Mouse (Mus musculus) limb, embryonic 10.5 days (tissue): ENCODE measurements around the gene P4hb. TPM values are rescaled to one million over a fixed set of nuclear protein-coding genes. Genes with fewer than 3 reads are reported as not detected.
"Not testable (repeated sequence)": the region's sequence is repeated elsewhere in the genome, so short reads cannot be mapped to it uniquely, and the experiment has no call there.

Source experiments
- DNase-seq: peaks from one replicate; pipeline ENCODE4 v3.0.0-alpha.2; 2017; ENCODE audit warnings: low spot score
- H3K27ac ChIP-seq: fragments of 300-500 bp; sonication (generic); 2 replicates; pipeline ENCODE4 v1.5.1; 2016; ENCODE audit warnings: mild to moderate bottlenecking
- H3K27me3 ChIP-seq: fragments of 300-500 bp; sonication (generic); 2 replicates; pipeline ENCODE4 v1.6.1; 2016; ENCODE audit warnings: low read depth, mild to moderate bottlenecking; ENCODE audit not compliant: poor library complexity, severe bottlenecking
- H3K36me3 ChIP-seq: fragments of 300-500 bp; sonication (generic); 2 replicates; pipeline ENCODE4 v1.6.1; 2016; ENCODE audit warnings: mild to moderate bottlenecking, moderate library complexity
- H3K4me1 ChIP-seq: fragments of 300-500 bp; sonication (generic); 2 replicates; pipeline ENCODE4 v1.6.1; 2016
- H3K4me3 ChIP-seq: fragments of 300-500 bp; sonication (generic); 2 replicates; pipeline ENCODE4 v1.5.1; 2016; ENCODE audit warnings: mild to moderate bottlenecking, moderate library complexity
- H3K9me3 ChIP-seq: fragments of 300-500 bp; sonication (generic); replicated peaks from 2 replicates; pipeline ENCODE4 v1.6.1; 2016; ENCODE audit warnings: mild to moderate bottlenecking
- WGBS: fragments of 180-500 bp; shearing (Covaris S2); methylation state at CpG from one replicate; pipeline ENCODE4 v1.1.7; 2016; 5-methylcytosine and 5-hydroxymethylcytosine counted together
- polyA plus RNA-seq: library from polyadenylated mRNA; unstranded; fragments of >200 nt; fragmentation: Nextera tagmentation; extraction: Ambion mirVana; gene quantifications from 2 replicates; pipeline ENCODE4 v1.2.1, GENCODE M21; 2016

Gene P4hb
- polyA plus RNA-seq, 1 experiment from 2014 or later = 656 TPM

GRCm38 (mm10) chr11:120575940-120576339 lies 2.9 kb upstream of the P4hb start:
- no peaks in the 10 kb centered on the region for H3K9me3 ChIP-seq

GRCm38 (mm10) chr11:120575046-120575445 lies 2.0 kb upstream of the P4hb start:
- 0 out of 2 replicates have a peak overlapping the region, but pooled peaks have one; percentile 100 for H3K4me3 ChIP-seq
- no peaks in the 10 kb centered on the region for H3K27me3 ChIP-seq
- DNase-seq = no peak
- WGBS = 86% methylated on average over 2 of the region's 2 CpGs
- H3K27ac ChIP-seq = no peak overlapping the region
- peaks cover 45% of the 10 kb centered on the region for H3K4me1 ChIP-seq
- no peaks in the 10 kb centered on the region for H3K9me3 ChIP-seq
- H3K36me3 ChIP-seq = peaks cover 55% of the 10 kb centered on the region

More at GRCm38 (mm10) chr11:120575940-120576339, 2.9 kb upstream of the P4hb start:
- no peak overlapping the region for H3K4me3 ChIP-seq
- DNase-seq = no peak
- H3K36me3 ChIP-seq = peaks cover 48% of the 10 kb centered on the region
- H3K27me3 ChIP-seq = no peaks in the 10 kb centered on the region
- no peak overlapping the region for H3K27ac ChIP-seq
- H3K4me1 ChIP-seq = peaks cover 52% of the 10 kb centered on the region

- Histone ChIP-seq H3K4me3 (peak overlapping the region; percentile 100), H3K27me3 (no peaks in the 10 kb centered on the region), H3K9me3 (no peaks in the 10 kb centered on the region), H3K36me3 (peaks cover 55% of the 10 kb centered on the region), H3K4me1 (peaks cover 37% of the 10 kb centered on the region), H3K27ac (peak overlapping the region; percentile 94)
- DNase-seq = no peak
- WGBS = 62% methylated on average over 5 of the region's 5 CpGs
Measured at GRCm38 (mm10) chr11:120574278-120574600, 1.2 kb upstream of the P4hb start.

DNA sequence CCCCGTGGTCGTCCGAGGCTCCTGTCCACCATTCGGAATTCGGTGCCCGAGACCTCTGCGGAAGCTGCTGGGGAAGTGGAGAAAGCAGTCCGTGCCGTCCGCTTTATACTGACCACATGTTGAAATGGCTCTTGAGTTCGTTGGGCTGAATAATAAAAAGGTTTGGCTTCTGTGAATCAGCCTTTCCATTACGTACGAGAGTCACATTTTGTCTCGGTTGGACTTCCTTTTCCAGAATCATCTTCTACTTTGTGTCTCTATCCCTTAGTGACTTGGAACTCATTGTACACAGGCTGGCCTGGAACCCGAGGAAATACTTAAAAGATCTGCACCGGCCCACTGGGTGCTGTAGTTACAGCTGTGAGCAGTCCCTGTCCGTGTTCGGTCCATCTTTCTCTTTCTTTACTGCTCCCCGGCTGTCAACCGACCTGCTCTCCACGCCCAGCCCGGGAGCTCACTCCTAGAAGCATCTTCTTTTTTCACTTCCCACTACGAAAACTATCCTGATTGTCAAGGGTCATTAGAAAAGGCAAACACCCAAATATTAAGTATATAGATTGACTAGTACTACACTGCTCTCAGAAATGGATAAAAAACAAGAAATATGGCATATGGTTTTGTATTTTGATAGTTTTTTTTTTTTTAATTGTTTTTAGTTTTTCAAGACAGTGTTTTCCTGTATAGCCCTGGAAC lies 678 bp upstream of the P4hb start:
- Histone ChIP-seq H3K9me3 (no peaks in the 10 kb centered on the region), H3K36me3 (peaks cover 55% of the 10 kb centered on the region), H3K4me3 (peak overlapping the region; percentile 100), H3K27me3 (no peaks in the 10 kb centered on the region), H3K4me1 (peaks cover 31% of the 10 kb centered on the region), H3K27ac (peak overlapping the region; percentile 94)
- DNase-seq = peak; percentile 42
- under 1% methylated on average over 23 of the region's 23 CpGs for WGBS

DNA sequence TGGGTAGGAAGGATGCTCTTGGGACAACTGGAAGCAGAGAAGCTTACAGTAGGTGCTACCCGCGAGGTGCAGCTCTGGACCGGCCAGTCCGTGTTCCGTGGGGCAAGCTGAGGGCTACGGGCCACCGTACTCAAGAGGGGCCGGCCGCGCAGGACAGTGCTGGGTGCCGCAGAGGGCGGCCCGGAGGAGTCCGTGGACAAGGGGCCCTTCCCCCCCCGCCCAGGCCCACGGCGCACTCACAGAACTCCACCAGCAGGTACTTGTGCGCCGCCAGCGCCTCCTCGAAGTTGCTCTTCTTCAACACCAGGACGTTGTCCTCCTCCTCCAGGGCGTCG lies 669 bp downstream of the P4hb start:
- peak overlapping the region; percentile 94 for H3K27ac ChIP-seq
- H3K4me1 ChIP-seq = peaks cover 21% of the 10 kb centered on the region
- 0% methylated on average over 24 of the region's 24 CpGs for WGBS
- H3K36me3 ChIP-seq = peaks cover 55% of the 10 kb centered on the region
- H3K4me3 ChIP-seq = peak overlapping the region; percentile 100
- DNase-seq = no peak
- no peaks in the 10 kb centered on the region for H3K27me3 ChIP-seq
- H3K9me3 ChIP-seq = no peaks in the 10 kb centered on the region

- peaks cover 55% of the 10 kb centered on the region for H3K36me3 ChIP-seq
- WGBS = 15% methylated on average over 11 of the region's 11 CpGs
Measured at GRCm38 (mm10) chr11:120571754-120572416, 1.2 kb downstream of the P4hb start.

GRCm38 (mm10) chr11:120571122-120571521 lies 1.9 kb downstream of the P4hb start:
- H3K9me3 ChIP-seq = no peaks in the 10 kb centered on the region
- H3K4me1 ChIP-seq = peaks cover 21% of the 10 kb centered on the region
- 0 out of 2 replicates have a peak overlapping the region, but pooled peaks have one; percentile 94 for H3K27ac ChIP-seq
- WGBS = 80% methylated on average over 3 of the region's 3 CpGs
- H3K36me3 ChIP-seq = peaks cover 57% of the 10 kb centered on the region
- DNase-seq = no peak
- peak overlapping the region; percentile 100 for H3K4me3 ChIP-seq
- H3K27me3 ChIP-seq = no peaks in the 10 kb centered on the region

More at GRCm38 (mm10) chr11:120571754-120572416, 1.2 kb downstream of the P4hb start:
- DNase-seq = peak; percentile 38
- H3K4me1 ChIP-seq = peaks cover 21% of the 10 kb centered on the region
- peak overlapping the region; percentile 94 for H3K27ac ChIP-seq
- no peaks in the 10 kb centered on the region for H3K27me3 ChIP-seq
- peak overlapping the region; percentile 100 for H3K4me3 ChIP-seq
- H3K9me3 ChIP-seq = no peaks in the 10 kb centered on the region

DNA sequence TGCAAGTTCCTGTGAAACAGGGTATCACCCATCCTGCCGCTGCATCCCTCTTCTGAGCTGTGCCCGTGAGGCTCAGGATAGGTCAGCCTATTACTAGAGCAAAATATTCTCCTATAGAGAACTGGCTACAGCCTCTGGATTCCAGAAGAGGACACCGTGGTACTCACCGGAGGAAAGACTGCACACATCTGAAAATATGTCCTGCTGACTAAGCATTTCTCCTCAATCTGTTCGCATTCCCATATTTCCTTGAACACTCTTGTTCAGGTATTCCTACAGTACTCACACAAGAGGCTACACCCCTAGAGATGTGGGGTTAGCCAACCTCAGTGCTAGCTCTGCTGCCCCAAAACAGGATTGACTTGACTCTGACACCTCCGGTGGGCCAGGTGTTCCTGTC lies 4.7 kb downstream of the P4hb start:
- no peak for DNase-seq
- H3K4me3 ChIP-seq = no peak overlapping the region
- no peak overlapping the region for H3K27ac ChIP-seq
- peaks cover 12% of the 10 kb centered on the region for H3K4me1 ChIP-seq
- H3K27me3 ChIP-seq = no peaks in the 10 kb centered on the region
- 97% methylated on average over 6 of the region's 6 CpGs for WGBS
- no peaks in the 10 kb centered on the region for H3K9me3 ChIP-seq
- H3K36me3 ChIP-seq = peaks cover 84% of the 10 kb centered on the region

- 88% methylated on average over 9 of the region's 9 CpGs for WGBS
- Histone ChIP-seq H3K4me1 (no peaks in the 10 kb centered on the region; the same call in 1 of the 2 replicates), H3K4me3 (no peak overlapping the region), H3K27me3 (no peaks in the 10 kb centered on the region), H3K36me3 (peaks cover 99% of the 10 kb centered on the region), H3K9me3 (no peaks in the 10 kb centered on the region), H3K27ac (no peak overlapping the region)
- no peak for DNase-seq
Measured at GRCm38 (mm10) chr11:120565114-120565513, 7.9 kb downstream of the P4hb start.

GRCm38 (mm10) chr11:120562949-120563348 lies 10.1 kb downstream of the P4hb start:
- H3K27me3 ChIP-seq = no peaks in the 10 kb centered on the region
- no peak overlapping the region for H3K4me3 ChIP-seq
- no peak overlapping the region for H3K27ac ChIP-seq
- 95% methylated on average over 13 of the region's 13 CpGs for WGBS
- peaks cover 96% of the 10 kb centered on the region for H3K36me3 ChIP-seq
- no peaks in the 10 kb centered on the region for H3K4me1 ChIP-seq
- H3K9me3 ChIP-seq = no peaks in the 10 kb centered on the region
- no peak for DNase-seq

- no peak overlapping the region for H3K27ac ChIP-seq
- H3K9me3 ChIP-seq = no peaks in the 10 kb centered on the region
- no peaks in the 10 kb centered on the region for H3K4me1 ChIP-seq
- no peaks in the 10 kb centered on the region for H3K27me3 ChIP-seq
- no peak overlapping the region for H3K4me3 ChIP-seq
- H3K36me3 ChIP-seq = peaks cover 84% of the 10 kb centered on the region
- 93% methylated on average over 13 of the region's 13 CpGs for WGBS
- no peak for DNase-seq
Measured at GRCm38 (mm10) chr11:120560952-120561728, 11.9 kb downstream of the P4hb start.

DNA sequence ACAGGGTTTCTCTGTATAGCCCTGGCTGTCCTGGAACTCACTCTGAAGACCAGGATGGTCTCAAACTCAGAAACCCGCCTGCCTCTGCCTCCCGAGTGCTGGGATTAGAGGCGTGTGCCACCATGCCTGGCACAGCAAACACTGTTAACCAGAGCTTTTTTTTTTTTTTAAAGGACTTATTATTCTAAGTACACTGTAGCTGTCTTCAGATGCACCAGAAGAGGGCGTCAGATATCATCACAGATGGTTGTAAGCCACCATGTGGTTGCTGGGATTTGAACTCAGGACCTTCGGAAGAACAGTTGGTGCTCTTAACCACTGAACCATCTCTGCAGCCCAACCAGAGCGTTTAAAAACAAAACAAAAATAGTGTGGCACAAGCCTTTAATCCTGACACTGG lies 14.2 kb downstream of the P4hb start:
- not testable (repeated sequence) for H3K4me1 ChIP-seq
- 85% methylated on average over 6 of the region's 6 CpGs for WGBS
- peaks cover 61% of the 10 kb centered on the region for H3K36me3 ChIP-seq

DNA sequence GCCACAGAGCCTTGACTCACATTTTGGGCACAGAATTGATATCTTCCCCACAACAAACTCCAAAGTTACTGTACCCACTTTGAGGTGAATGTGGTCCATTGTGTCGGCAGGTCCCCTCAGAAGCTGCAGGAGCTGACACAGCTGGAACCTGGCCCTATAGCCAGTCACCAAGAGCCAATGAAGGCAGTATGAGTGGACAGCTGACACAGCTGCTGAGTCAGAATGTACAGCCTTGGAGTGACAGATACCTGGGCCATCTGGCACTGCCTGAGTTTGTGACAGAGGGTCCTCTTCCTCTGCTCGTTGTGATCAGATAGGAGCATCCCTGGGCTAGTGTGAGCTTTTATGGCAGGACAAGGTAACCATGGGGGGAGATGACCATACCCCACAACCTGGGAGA lies 17.8 kb downstream of the P4hb start:
- Histone ChIP-seq H3K9me3 (no peaks in the 10 kb centered on the region), H3K4me3 (no peak overlapping the region), H3K27me3 (no peaks in the 10 kb centered on the region), H3K4me1 (peaks cover 6% of the 10 kb centered on the region), H3K27ac (no peak overlapping the region), H3K36me3 (peaks cover 26% of the 10 kb centered on the region)
- no peak for DNase-seq
- WGBS = 81% methylated on average over 2 of the region's 2 CpGs

More for the DNA sequence above, 14.2 kb downstream of the P4hb start:
- H3K27me3 ChIP-seq, DNase-seq, H3K4me3 ChIP-seq, H3K27ac ChIP-seq, H3K9me3 ChIP-seq: not testable (repeated sequence)
